Mouse (Mus musculus) lung, adult 2 months (tissue): ENCODE measurements at regions not wholly inside any gene's neighbourhood (a gene's known extent, or its start where the extent isn't known, plus 50 kb on each side); places are given as distances from the start of the nearest gene placed in this dataset.

Experiments used
- CTCF ChIP-seq: fragments of 200-500 bp; IDR thresholded peaks from 2 replicates; pipeline ENCODE4 v1.5.1; 2011; ENCODE audit warnings: mild to moderate bottlenecking, low read length, control low read depth; ENCODE audit not compliant: insufficient read depth
- POLR2A ChIP-seq: fragments of 200-500 bp; IDR thresholded peaks from 2 replicates; pipeline ENCODE4 v1.6.1; 2011; ENCODE audit warnings: low read depth, mild to moderate bottlenecking, control low read depth, low read length, borderline replicate concordance; ENCODE audit errors: extremely low read depth

- TF ChIP-seq POLR2A (no peak), CTCF (no peak)
These were observed 76.8 kb upstream of the Vmn1r2 start for GRCm38 (mm10) chr4:3090378-3090735.
